Mouse (Mus musculus): ENCODE results near the gene Clmp. TPM values are rescaled to one million over a fixed set of nuclear protein-coding genes. Genes with fewer than 3 reads are reported as not detected.
A peak's percentile ranks its signal among the peaks of the same experiment; 100 is the strongest.
"Not testable (repeated sequence)": the region's sequence is repeated elsewhere in the genome, so short reads cannot be mapped to it uniquely, and the experiment has no call there.

Gene Clmp
- polyA plus RNA-seq, 1 experiment from 2014 or later = 42.9 TPM

DNA sequence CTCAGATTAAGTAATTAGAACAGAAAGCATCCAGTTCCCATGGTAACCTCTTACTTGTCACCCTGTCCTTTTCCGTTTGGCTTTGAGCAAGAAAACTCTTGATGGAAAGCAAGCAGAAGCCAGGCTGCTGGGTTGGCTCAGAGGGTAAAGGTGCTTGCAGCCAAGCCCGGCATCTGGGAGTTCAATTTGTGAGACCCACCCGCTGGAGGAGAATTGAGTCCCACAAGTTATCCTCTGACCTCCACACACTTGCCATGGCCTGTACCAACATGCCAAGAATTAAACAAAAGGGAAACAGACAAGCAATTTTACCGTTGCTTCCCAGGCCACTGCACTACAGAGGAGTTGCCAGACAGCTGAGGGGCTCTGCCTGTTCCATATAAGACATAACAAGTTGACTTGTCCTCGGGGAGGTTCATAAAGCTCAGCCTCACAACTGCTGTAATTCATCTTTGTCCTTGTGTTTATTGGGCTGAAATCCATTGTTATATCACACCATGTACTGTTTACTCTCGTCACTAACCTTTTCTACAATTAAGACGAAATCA, 80.4 kb downstream of the Clmp start:
- Histone ChIP-seq H3K27ac (ENCODE audit: low read length) (no peak overlapping the region), H3K27me3 (ENCODE audit: control insufficient read depth, insufficient read depth, low read length) (no peaks in the 10 kb centered on the region), H3K9ac (replicated peaks; ENCODE audit: low read depth, low read length) (no peak overlapping the region), H3K4me3 (ENCODE audit: low read depth, low read length) (no peak overlapping the region), H3K36me3 (ENCODE audit: control insufficient read depth, insufficient read depth, low read length) (peaks cover 4% of the 10 kb centered on the region; the same call in 1 of the 2 replicates), H3K9me3 (ENCODE audit: control insufficient read depth, low read depth, low read length) (no peaks in the 10 kb centered on the region), H3K4me1 (ENCODE audit: control insufficient read depth, insufficient read depth, low read length) (no peaks in the 10 kb centered on the region; the same call in 1 of the 2 replicates), H3K4me2 (replicated peaks; ENCODE audit: low read depth, low read length) (no peak overlapping the region)
- 58% methylated on average over 7 of the region's 7 CpGs for WGBS
- no peak for ATAC-seq (ENCODE audit: insufficient number of reproducible peaks, insufficient read depth, low FRiP score, low read depth)

DNA sequence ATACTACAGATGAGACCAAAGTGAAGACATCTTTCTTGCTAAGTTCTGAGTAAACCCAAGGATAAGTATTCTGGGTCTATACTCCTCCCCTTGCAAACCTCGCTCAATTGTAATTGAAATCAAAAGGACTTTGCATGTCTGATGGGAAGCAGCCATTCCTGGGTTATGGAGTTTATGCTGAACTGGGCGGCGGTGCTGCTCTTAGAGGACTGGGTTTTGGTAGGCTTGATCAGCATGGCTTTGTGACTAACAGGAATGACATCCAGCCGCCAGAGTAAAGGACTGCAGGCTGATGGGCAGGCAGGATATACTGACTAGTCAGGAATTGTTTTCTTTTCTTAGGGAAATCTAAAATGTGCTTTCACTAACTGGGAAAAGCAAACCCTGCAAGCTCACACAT, 82.2 kb downstream of the Clmp start:
- Histone ChIP-seq H3K36me3 (ENCODE audit: control insufficient read depth, insufficient read depth, low read length) (no peaks in the 10 kb centered on the region; the same call in 1 of the 2 replicates), H3K27ac (ENCODE audit: low read length) (no peak overlapping the region), H3K9me3 (ENCODE audit: control insufficient read depth, low read depth, low read length) (no peaks in the 10 kb centered on the region), H3K4me3 (ENCODE audit: low read depth, low read length) (no peak overlapping the region), H3K27me3 (ENCODE audit: control insufficient read depth, insufficient read depth, low read length) (no peaks in the 10 kb centered on the region), H3K4me1 (ENCODE audit: control insufficient read depth, insufficient read depth, low read length) (no peaks in the 10 kb centered on the region; the same call in 1 of the 2 replicates), H3K9ac (replicated peaks; ENCODE audit: low read depth, low read length) (no peak overlapping the region), H3K4me2 (replicated peaks; ENCODE audit: low read depth, low read length) (no peak overlapping the region)
- WGBS = 81% methylated on average over 4 of the region's 4 CpGs
- ATAC-seq (ENCODE audit: insufficient number of reproducible peaks, insufficient read depth, low FRiP score, low read depth) = no peak

DNA sequence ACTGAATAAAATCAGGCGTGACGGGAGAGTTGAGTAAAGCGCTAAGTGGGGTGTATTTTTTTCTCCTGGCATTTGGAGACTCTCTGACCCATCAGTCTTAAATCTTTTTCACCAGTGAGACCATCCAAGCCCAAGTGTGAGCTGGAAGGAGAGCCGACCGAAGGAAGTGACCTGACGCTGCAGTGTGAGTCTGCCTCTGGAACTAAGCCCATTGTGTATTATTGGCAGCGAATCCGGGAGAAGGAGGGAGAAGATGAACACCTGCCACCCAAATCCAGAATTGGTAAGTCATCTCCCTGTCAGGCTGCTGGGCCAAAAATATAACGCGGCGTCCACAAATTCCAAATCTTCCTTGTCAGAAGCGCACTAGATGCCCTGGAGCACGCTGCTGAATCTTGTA, 86.5 kb downstream of the Clmp start:
- Histone ChIP-seq H3K36me3 (ENCODE audit: control insufficient read depth, insufficient read depth, low read length) (no peaks in the 10 kb centered on the region; the same call in 1 of the 2 replicates), H3K4me1 (ENCODE audit: control insufficient read depth, insufficient read depth, low read length) (no peaks in the 10 kb centered on the region), H3K9me3 (ENCODE audit: control insufficient read depth, low read depth, low read length) (no peaks in the 10 kb centered on the region), H3K27ac (ENCODE audit: low read length) (no peak overlapping the region), H3K4me3 (ENCODE audit: low read depth, low read length) (no peak overlapping the region), H3K9ac (replicated peaks; ENCODE audit: low read depth, low read length) (no peak overlapping the region), H3K4me2 (replicated peaks; ENCODE audit: low read depth, low read length) (no peak overlapping the region), H3K27me3 (ENCODE audit: control insufficient read depth, insufficient read depth, low read length) (no peaks in the 10 kb centered on the region)
- no peak for ATAC-seq (ENCODE audit: insufficient number of reproducible peaks, insufficient read depth, low FRiP score, low read depth)
- WGBS = 77% methylated on average over 13 of the region's 13 CpGs

DNA sequence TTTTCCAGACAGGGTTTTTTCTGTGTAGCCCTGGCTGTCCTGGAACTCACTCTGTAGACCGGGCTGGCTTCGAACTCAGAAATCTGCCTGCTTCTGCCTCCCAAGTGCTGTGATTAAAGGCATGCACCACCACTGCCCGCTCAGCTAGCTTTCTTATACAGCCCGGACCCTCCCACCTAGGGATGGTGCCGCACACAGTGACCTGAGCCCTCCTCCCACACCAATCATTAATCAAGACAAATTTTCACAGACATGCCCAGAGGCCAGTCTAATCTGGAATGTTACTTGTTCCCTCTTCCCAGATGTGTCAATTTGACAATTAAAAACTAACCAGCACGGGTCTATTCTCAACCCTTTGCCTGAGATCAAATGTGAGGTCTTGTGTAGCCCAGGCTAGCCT, 87.4 kb downstream of the Clmp start:
- not testable (repeated sequence) for H3K4me1 ChIP-seq (ENCODE audit: control insufficient read depth, insufficient read depth, low read length); H3K9ac ChIP-seq (replicated peaks; ENCODE audit: low read depth, low read length); H3K27me3 ChIP-seq (ENCODE audit: control insufficient read depth, insufficient read depth, low read length); ATAC-seq (ENCODE audit: insufficient number of reproducible peaks, insufficient read depth, low FRiP score, low read depth); H3K4me2 ChIP-seq (replicated peaks; ENCODE audit: low read depth, low read length); H3K27ac ChIP-seq (ENCODE audit: low read length); H3K36me3 ChIP-seq (ENCODE audit: control insufficient read depth, insufficient read depth, low read length); H3K9me3 ChIP-seq (ENCODE audit: control insufficient read depth, low read depth, low read length); H3K4me3 ChIP-seq (ENCODE audit: low read depth, low read length)
- WGBS = 66% methylated on average over 6 of the region's 6 CpGs

DNA sequence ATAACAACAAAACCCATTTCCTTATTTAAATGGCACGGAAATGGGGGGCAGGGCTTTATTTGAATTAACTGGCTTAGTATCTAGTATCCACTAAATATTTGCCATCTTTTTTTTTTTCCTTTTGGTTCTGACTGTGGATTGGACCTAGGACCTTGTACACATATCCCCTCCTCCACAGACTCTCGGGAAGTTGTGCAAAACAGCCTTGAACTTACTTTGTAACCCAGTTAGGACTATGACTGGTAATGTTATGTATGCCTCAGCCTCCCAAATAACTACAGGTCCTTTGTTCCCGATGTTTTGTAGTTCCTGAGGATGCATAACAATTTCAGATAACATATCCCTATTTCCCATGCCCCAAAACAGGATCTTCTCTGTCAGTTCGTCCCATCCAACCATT, 88.1 kb downstream of the Clmp start:
- 80% methylated on average over 4 of the region's 4 CpGs for WGBS
- Histone ChIP-seq H3K4me3 (ENCODE audit: low read depth, low read length) (no peak overlapping the region), H3K9me3 (ENCODE audit: control insufficient read depth, low read depth, low read length) (no peaks in the 10 kb centered on the region), H3K4me2 (replicated peaks; ENCODE audit: low read depth, low read length) (no peak overlapping the region), H3K9ac (replicated peaks; ENCODE audit: low read depth, low read length) (no peak overlapping the region), H3K27me3 (ENCODE audit: control insufficient read depth, insufficient read depth, low read length) (no peaks in the 10 kb centered on the region), H3K27ac (ENCODE audit: low read length) (no peak overlapping the region), H3K4me1 (ENCODE audit: control insufficient read depth, insufficient read depth, low read length) (no peaks in the 10 kb centered on the region), H3K36me3 (ENCODE audit: control insufficient read depth, insufficient read depth, low read length) (no peaks in the 10 kb centered on the region; the same call in 1 of the 2 replicates)
- ATAC-seq (ENCODE audit: insufficient number of reproducible peaks, insufficient read depth, low FRiP score, low read depth) = no peak

DNA sequence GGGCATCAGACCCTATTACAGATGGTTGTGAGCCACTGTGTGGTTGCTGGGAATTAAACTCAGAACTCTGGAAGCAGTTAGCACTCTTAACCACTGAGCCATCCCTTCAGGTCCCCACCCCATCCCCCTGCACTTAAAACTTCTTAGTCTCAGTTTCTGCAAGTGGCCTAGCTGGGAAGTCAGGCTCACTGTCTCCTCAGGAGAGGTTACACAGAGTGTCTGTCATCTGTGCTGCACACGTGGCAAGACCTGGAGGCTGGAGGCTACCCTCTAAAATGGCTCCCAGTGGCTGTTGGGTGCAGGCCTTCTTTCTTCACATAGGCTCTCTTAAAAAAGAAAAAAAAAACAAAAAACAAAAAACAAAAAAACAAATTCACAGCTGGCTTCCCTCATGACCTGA, 90.3 kb downstream of the Clmp start:
- WGBS = 63% methylated on average over 1 of the region's 1 CpGs
- Histone ChIP-seq H3K4me1 (ENCODE audit: control insufficient read depth, insufficient read depth, low read length) (no peaks in the 10 kb centered on the region), H3K4me2 (replicated peaks; ENCODE audit: low read depth, low read length) (no peak overlapping the region), H3K36me3 (ENCODE audit: control insufficient read depth, insufficient read depth, low read length) (no peaks in the 10 kb centered on the region; the same call in 1 of the 2 replicates), H3K9ac (replicated peaks; ENCODE audit: low read depth, low read length) (no peak overlapping the region), H3K9me3 (ENCODE audit: control insufficient read depth, low read depth, low read length) (no peaks in the 10 kb centered on the region), H3K27me3 (ENCODE audit: control insufficient read depth, insufficient read depth, low read length) (no peaks in the 10 kb centered on the region), H3K27ac (ENCODE audit: low read length) (peak overlapping the region; percentile 68; the same call in 1 of the 2 replicates), H3K4me3 (ENCODE audit: low read depth, low read length) (no peak overlapping the region)
- no peak for ATAC-seq (ENCODE audit: insufficient number of reproducible peaks, insufficient read depth, low FRiP score, low read depth)

DNA sequence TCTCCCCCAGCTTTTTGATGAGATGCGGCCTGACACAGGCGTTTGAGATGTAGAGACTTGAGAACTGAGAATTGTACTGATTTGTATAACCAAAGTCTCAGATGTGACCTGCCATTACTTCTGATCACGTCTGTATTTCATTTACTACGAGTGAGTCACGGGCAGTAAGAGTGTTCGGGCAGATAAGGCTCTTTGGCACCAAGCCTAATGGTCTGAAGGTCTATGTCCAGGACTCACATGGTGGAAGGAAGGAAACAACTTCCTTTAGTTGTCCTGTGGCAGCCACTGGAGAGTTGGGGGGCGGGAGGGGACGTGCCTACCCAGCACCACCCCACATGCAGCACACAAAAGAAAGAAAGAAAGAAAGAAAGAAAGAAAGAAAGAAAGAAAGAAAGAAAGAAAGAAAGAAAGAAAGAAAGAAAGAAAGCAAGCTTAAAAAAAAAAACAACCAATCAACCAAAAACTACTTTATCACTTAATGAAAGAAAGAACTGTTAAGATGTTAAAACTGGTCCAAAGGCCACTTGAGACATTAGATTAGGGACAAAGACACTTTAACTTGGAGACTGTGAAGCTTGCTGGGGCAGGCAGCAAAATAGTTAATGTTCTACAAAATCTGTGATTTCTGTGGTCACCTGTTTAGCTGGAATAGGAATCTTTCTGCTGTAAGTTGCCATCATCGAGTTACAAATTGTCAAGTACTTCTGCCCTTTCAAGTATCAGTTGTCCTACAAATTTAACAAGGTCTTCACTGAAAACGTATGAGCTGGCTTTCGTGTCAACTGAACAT, 90.9 kb downstream of the Clmp start:
- Histone ChIP-seq H3K36me3 (ENCODE audit: control insufficient read depth, insufficient read depth, low read length) (no peaks in the 10 kb centered on the region; the same call in 1 of the 2 replicates), H3K4me1 (ENCODE audit: control insufficient read depth, insufficient read depth, low read length) (no peaks in the 10 kb centered on the region), H3K27me3 (ENCODE audit: control insufficient read depth, insufficient read depth, low read length) (no peaks in the 10 kb centered on the region), H3K9me3 (ENCODE audit: control insufficient read depth, low read depth, low read length) (no peaks in the 10 kb centered on the region), H3K9ac (replicated peaks; ENCODE audit: low read depth, low read length) (no peak overlapping the region), H3K27ac (ENCODE audit: low read length) (no peak overlapping the region), H3K4me3 (ENCODE audit: low read depth, low read length) (no peak overlapping the region), H3K4me2 (replicated peaks; ENCODE audit: low read depth, low read length) (no peak overlapping the region)
- no peak for ATAC-seq (ENCODE audit: insufficient number of reproducible peaks, insufficient read depth, low FRiP score, low read depth)
- 63% methylated on average over 11 of the region's 11 CpGs for WGBS

DNA sequence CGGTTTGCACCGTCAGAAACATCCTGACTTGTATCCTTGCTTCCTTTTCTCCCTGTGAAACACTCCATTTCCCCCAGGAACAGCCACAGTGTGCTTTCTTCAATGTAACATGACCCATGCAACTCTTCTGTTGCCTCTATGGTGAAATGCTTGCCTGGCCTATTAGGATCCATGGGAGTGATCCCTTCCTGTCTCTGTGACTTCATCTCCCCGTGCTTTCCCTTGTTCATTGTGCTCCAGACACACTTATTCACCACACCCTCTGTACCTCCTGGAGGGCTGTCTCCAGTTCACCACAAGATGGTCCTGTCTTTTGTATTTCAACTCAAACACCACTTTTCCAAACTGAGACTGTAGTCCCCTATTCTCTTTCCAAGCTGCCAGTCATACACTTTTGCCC, 94.3 kb downstream of the Clmp start:
- ATAC-seq (ENCODE audit: insufficient number of reproducible peaks, insufficient read depth, low FRiP score, low read depth) = no peak
- H3K36me3 ChIP-seq (ENCODE audit: control insufficient read depth, insufficient read depth, low read length) = no peaks in the 10 kb centered on the region
- no peak overlapping the region for H3K27ac ChIP-seq (ENCODE audit: low read length)
- no peaks in the 10 kb centered on the region for H3K27me3 ChIP-seq (ENCODE audit: control insufficient read depth, insufficient read depth, low read length)
- H3K4me3 ChIP-seq (ENCODE audit: low read depth, low read length) = no peak overlapping the region
- 59% methylated on average over 3 of the region's 3 CpGs for WGBS
- no peaks in the 10 kb centered on the region for H3K9me3 ChIP-seq (ENCODE audit: control insufficient read depth, low read depth, low read length)
- peaks cover 8% of the 10 kb centered on the region; the same call in 1 of the 2 replicates for H3K4me1 ChIP-seq (ENCODE audit: control insufficient read depth, insufficient read depth, low read length)
- no peak overlapping the region for H3K4me2 ChIP-seq (replicated peaks; ENCODE audit: low read depth, low read length)
- H3K9ac ChIP-seq (replicated peaks; ENCODE audit: low read depth, low read length) = no peak overlapping the region
